Mouse (Mus musculus) gastrocnemius, postnatal 25 days (tissue): ENCODE results near the gene Ppil3. TPM values are rescaled to one million over a fixed set of nuclear protein-coding genes. Genes with fewer than 3 reads are reported as not detected.

Experiments
- DNase-seq: peaks from one replicate; pipeline ENCODE4 v3.0.0; 2022
- long read RNA-seq, 2 experiments: library from polyadenylated mRNA; stranded (forward); transcript quantifications; one replicate each; pipeline ENCODE4 v2.0.0; 2021
- total RNA-seq, 2 experiments: library from RNA; stranded (reverse); gene quantifications; 1 replicate in 1 of 2; 2 replicates in 1 of 2; pipeline ENCODE4 v1.2.3; 2021

Ppil3 gene
- 10 to 100 TPM; 17.2 to 17.8 TPM for total RNA-seq
- long read RNA-seq, experiment 1, partial matches to known transcripts: 2 of 11 reads
- long read RNA-seq, experiment 1, other reads (novel, unspliced or antisense): 6 of 11 reads
- long read RNA-seq, experiment 2, transcript Ppil3-203 (7 exons, 1,033 nt): major isoform, 5 of 10 reads
- long read RNA-seq, experiment 2, partial matches to known transcripts: 0 of 10 reads
- long read RNA-seq, experiment 2, other reads (novel, unspliced or antisense): 4 of 10 reads

DNA sequence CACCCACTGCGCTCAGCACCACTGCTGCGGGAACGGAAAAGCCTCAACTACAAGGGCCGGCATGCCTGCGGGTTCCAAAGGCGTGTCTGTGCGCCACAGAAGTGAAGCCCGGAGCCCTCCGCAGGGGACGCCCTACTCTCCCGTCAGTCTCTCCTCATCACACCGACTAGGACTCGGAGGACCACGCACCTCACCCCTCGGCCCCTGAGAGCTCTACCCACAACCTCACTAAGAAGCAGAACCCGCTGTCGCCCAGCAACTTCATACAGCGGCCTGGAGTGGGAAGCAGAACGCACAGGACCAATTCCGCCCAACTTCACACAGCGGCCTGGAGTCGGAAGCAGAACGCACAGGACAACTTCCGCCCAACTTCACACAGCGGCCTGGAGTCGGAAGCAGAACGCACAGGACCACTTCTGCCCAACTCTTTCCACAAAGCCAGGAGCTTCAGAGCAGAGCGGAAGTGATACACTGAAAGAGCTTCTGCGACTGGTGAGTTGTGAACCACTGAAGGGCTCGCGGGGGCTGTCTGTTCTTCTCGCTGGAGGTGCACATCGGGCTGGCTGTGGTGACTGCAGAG, at the start of gene Ppil3, which contains the start of gene Nif3l1:
Gene Ppil3, minus strand, starts transcription at position 344 of the 580 bp plus-strand sequence.
Gene Nif3l1, plus strand, starts transcription at position 9 of the 580 bp plus-strand sequence.
- DNase-seq: peak; percentile 84

- DNase-seq: no peak
Observed at GRCm38 (mm10) chr1:58482647-58483046, 37.4 kb upstream of the Ppil3 start.

- DNase-seq: no peak
Observed at GRCm38 (mm10) chr1:58475662-58476061, 30.4 kb upstream of the Ppil3 start.

DNA sequence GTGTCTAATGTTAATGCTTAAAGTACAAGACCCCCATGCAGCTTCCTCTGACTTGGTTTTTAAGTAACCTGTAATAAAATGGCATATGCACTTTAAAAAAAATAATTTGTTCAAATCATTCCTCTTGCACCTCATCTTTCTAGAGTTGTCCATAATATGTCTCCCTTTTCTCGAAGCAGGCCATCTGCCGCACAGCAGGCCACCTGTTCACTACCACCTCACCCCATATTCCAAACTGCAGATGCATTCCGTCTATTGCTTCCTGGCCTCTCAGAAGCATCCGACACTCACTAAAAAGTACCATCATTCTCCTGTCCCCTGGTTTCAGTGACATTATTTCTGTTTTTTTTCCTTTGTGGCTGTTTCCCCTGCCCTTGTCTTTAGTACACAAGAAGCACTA, 20.3 kb upstream of the Ppil3 start:
- no peak for DNase-seq

DNA sequence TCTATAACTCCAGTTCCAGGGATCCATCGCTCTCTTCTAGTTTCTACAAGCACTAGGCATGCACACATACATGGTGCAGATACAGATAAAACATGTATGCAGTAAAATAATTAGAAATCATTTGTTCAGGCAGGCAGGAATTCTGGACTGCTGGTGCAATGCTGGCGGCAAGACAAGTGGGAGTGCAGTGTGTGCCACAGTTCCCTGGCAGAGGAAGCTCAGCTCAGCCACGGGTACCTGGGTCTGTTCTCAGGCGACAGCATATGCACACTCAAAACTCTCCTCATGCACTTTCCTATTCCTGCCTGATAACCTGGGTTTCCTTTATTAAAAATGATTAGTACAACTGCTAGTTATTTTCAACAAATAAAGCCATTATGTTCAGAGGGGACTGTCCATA, 19.8 kb upstream of the Ppil3 start:
- no peak for DNase-seq

DNA sequence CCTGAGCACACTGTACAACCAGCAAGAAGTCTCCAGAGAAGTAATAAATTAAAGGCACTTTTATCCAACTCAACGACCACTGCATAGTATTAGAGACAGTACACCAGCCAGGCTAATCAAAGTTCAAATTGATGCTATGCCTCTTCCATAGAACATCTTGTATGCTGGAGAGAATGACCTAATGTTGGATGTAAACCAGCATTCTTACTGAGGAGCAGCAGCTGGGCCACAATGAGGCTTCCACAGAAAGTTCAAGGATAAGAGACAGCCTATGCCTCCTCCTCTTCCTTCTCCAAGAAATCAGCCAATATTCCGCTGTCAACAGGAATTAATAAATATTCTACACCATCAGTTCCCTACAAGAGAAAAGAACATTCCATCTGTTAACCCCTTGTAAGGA, 18.6 kb upstream of the Ppil3 start:
- no peak for DNase-seq

DNA sequence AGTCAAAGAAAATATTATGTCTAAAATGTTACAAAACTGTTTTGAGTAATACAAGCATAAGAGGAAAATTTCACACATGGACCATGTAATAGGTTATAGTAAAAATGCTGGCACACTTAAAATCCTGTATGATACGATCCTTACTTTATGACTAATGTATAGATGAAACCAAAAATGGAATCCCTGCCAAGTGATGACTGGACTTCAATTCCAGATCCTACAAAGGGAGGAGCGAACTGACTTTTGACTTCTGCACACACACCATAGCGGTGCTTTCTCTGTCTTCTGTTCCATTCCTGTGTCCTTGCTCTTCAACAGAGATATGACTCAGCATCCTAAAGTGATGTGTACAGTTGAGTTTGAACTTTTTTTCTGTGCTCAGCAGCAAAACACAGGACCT, 15.3 kb upstream of the Ppil3 start:
- no peak for DNase-seq

- no peak for DNase-seq
Observed at GRCm38 (mm10) chr1:58458867-58459266, 13.6 kb upstream of the Ppil3 start.

GRCm38 (mm10) chr1:58458175-58458574, 12.9 kb upstream of the Ppil3 start:
- no peak for DNase-seq

GRCm38 (mm10) chr1:58454316-58454715, 9.0 kb upstream of the Ppil3 start:
- DNase-seq: no peak

GRCm38 (mm10) chr1:58448396-58448795, 3.1 kb upstream of the Ppil3 start:
- no peak for DNase-seq

DNA sequence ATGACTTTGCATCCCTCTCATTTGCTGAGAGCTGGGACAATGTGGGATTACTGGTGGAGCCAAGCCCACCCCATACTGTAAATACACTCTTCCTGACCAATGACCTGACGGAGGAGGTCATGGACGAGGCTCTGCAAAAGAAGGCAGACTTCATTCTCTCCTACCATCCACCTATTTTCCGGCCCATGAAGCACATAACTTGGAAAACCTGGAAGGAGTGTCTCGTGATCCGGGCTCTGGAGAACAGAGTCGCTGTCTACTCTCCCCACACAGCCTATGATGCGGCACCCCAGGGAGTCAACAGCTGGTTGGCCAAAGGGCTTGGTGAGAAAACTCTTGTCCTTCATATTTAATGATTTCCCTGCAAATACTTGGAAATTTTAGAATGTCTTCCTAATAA, 2.5 kb upstream of the Ppil3 start:
- no peak for DNase-seq

GRCm38 (mm10) chr1:58445861-58446260, 575 bp upstream of the Ppil3 start:
- no peak for DNase-seq

DNA sequence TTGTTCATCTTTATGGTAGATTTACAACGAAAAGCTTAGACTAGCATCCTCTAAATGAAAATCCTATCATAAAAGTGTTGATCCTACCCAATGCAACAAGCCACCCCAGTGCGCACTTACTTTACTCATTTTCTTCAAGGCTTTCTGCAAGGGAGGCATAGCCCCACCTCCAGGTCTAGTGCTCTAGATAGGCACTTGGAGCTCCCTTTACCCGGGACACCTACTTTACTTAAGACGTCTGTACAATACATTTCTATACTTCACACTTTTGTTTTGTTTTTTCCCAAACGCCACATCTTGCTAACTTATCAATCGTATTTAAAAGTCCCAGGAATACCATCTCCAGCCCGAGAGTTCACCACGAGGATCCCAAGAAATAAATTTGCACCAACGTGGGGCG, 595 bp downstream of the Ppil3 start:
- DNase-seq: no peak

DNA sequence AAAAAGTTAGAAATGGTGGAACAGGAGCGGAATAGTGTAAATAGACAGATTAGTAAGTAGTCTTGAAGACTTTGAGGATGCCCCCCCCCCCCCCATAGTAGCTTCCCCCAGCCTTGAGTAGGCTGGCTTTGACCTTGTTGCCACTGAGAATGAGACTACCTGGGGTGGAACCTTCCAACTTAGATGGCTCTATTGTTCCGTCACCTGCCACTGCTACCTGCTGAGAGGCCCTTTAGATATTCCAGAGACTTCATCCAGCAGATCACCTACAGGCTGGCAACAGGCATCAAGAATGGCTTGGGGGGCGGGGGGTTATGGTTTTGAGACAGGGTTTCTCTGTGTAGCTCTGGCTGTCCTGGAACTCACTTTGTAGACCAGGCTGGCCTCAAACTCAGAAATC, 20.7 kb downstream of the Ppil3 start:
- no peak for DNase-seq

DNA sequence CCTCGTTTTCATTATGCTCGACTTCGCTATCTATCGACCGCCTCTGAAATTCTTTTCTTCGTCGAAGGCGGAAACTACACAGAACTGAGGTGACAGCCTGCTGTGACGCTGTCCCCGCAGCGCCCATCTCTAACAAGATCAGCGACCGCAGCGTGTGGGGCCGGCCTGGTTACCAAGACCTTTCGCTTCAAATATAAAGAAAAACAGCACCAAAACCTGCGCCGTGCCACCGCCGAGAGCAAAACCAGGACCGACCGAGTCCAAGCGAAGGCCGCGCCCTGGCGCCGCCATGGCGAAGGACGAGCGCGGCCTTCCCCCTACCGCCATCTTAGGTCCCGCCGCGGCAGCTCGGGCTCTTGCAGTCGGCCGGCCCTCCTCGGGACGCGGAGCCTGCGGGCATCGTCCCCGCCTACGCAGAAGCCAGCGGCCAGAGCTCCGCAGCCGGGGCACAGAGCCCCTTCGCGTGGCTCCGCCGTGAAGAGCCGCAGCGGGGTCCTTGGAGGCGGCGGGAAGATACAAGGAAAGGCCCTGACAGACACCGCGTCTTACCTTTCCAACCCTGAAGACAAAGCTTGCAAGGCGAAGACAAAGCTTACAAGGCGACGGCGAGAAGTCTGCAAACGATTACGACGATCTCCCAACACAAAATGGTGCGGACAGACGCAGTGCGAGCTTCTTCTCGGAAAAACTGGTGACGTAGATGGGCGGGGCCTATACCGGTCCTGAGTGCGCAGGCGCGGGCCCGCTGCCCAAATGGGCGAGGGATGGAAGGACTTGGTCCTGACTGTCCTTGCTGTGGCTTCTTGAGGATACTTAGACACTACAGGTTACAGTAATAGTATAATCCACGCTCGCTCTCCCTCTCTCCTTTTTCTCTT, 21.7 kb downstream of the Ppil3 start, which contains the start of gene Clk1:
Gene Clk1, minus strand, starts transcription at position 696 of the 878 bp plus-strand sequence.
- peak; percentile 95 for DNase-seq

DNA sequence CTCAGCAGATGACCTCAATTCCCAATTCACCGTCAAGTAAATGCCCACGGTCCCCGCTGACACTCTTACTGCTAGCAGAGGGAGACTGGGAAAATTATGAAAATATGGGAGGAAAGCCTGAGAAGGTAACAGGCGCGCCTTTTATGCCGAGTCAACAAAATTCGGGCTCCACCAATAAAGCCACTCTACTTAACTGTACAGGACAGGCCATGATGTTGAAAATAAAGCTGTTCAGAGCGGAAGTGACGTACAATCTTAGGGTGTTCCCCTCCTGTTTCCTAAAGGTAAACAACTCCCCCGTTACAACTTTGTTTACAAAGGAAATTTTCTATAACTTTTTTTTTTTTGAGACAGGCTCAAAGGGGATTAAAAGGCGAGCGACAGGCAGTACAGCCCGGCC, 22.4 kb downstream of the Ppil3 start:
- DNase-seq: no peak

- DNase-seq: no peak
Observed at GRCm38 (mm10) chr1:58420961-58421360, 24.3 kb downstream of the Ppil3 start.

GRCm38 (mm10) chr1:58420032-58420431, 25.3 kb downstream of the Ppil3 start:
- DNase-seq: no peak

- no peak for DNase-seq
Observed at GRCm38 (mm10) chr1:58416048-58416447, 29.2 kb downstream of the Ppil3 start.

GRCm38 (mm10) chr1:58415442-58415841, 29.8 kb downstream of the Ppil3 start:
- DNase-seq: no peak

- DNase-seq: no peak
Observed at GRCm38 (mm10) chr1:58410776-58411175, 34.5 kb downstream of the Ppil3 start.

GRCm38 (mm10) chr1:58410198-58410588, 35.1 kb downstream of the Ppil3 start:
- no peak for DNase-seq
